Mouse (Mus musculus): ENCODE results near the gene Gm14137.

DNA sequence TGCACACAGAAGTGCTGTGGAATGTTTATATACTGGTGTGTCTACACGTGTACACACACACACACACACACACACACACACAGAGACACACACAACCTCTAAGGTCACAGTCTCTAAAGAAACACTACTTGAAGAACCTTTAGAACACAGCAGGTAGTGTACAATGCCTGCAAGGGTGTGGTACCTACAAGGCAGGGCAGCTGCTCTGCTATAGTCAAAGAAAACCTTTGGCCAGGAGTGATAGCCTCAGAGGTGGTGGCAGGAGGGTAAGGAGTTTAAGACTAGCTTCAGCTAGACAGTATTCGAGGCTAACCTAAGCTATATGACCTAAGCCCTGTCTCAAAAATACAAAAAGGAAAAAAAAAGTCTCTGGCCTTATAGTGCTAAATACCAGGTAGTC, 19.6 kb upstream of the Gm14137 start:
- TF ChIP-seq CTCF (IDR thresholded peaks at IDR 0.05; ENCODE audit: insufficient read depth, low read depth, low read length) (no peak), POLR2A (IDR thresholded peaks at IDR 0.05; ENCODE audit: insufficient read depth, low read depth, low read length) (no peak)

Measured in olfactory bulb, adult 2 months (tissue).